Mouse (Mus musculus) megakaryocyte, embryonic 14.5 days (primary cell): Measurements from ENCODE around the gene Sycp2. TPM values are rescaled to one million over a fixed set of nuclear protein-coding genes. Genes with fewer than 3 reads are reported as not detected.
"Not testable (repeated sequence)": the region's sequence is repeated elsewhere in the genome, so short reads cannot be mapped to it uniquely, and the experiment has no call there.

ENCODE experiments used
- H3K27me3 ChIP-seq: replicated peaks from 2 replicates; pipeline ENCODE3; 2012; ENCODE audit warnings: inconsistent platforms
- H3K36me3 ChIP-seq: replicated peaks from 2 replicates; pipeline ENCODE3; 2012; ENCODE audit warnings: low read length, inconsistent platforms, mixed read lengths
- H3K4me1 ChIP-seq: 2 replicates; pipeline ENCODE4 v1.6.1; 2012; ENCODE audit warnings: inconsistent platforms
- H3K4me3 ChIP-seq: replicated peaks from 2 replicates; pipeline ENCODE3; 2012; ENCODE audit warnings: moderate library complexity, mild to moderate bottlenecking, inconsistent platforms
- H3K9me3 ChIP-seq: 2 replicates; pipeline ENCODE4 v1.6.1; 2012; ENCODE audit warnings: inconsistent platforms
- FLI1 ChIP-seq: IDR thresholded peaks from 2 replicates; pipeline ENCODE4 v1.6.1; 2012; ENCODE audit warnings: low read length, inconsistent platforms, mixed read lengths
- GATA1 ChIP-seq: IDR thresholded peaks from 3 replicates; pipeline ENCODE4 v1.6.1; 2012; ENCODE audit warnings: mixed read lengths, low read length, inconsistent platforms, borderline replicate concordance
- polyA plus RNA-seq: library from polyadenylated mRNA; stranded (reverse); fragments of >175 nt; gene quantifications from 2 replicates; pipeline ENCODE4 v1.2.3, GENCODE M21; 2012; ENCODE audit warnings: low replicate concordance; ENCODE audit not compliant: insufficient read depth

Sycp2 gene
- polyA plus RNA-seq, 1 experiment: 0.03 TPM

GRCm38 (mm10) chr2:178414261-178415149 lies 7.0 kb upstream of the Sycp2 start, which contains the start of the genes Ppp1r3d and Fam217b:
Gene Ppp1r3d (minus strand): TSS chr2:178414472.
Gene Fam217b (plus strand): TSS chr2:178414524.
- H3K36me3 ChIP-seq: peaks cover 28% of the 10 kb centered on the region
- no peaks in the 10 kb centered on the region for H3K9me3 ChIP-seq
- H3K4me3 ChIP-seq: peak within 1 kb of the TSS; percentile 98
- H3K4me1 ChIP-seq: peaks cover 77% of the 10 kb centered on the region
- H3K27me3 ChIP-seq: peaks cover 9% of the 10 kb centered on the region
- TF ChIP-seq GATA1 (no peak), FLI1 (no peak)

GRCm38 (mm10) chr2:178413481-178414260 lies 6.2 kb upstream of the Sycp2 start:
- no peak for TF ChIP-seq FLI1
- Histone ChIP-seq H3K4me3 (peak overlapping the region; percentile 98), H3K36me3 (peaks cover 20% of the 10 kb centered on the region), H3K4me1 (peaks cover 69% of the 10 kb centered on the region), H3K27me3 (peaks cover 9% of the 10 kb centered on the region), H3K9me3 (no peaks in the 10 kb centered on the region)

GRCm38 (mm10) chr2:178413081-178413480 lies 5.6 kb upstream of the Sycp2 start:
- peaks cover 14% of the 10 kb centered on the region for H3K36me3 ChIP-seq
- TF ChIP-seq FLI1 (no peak), GATA1 (no peak)
- peak overlapping the region; percentile 98 for H3K4me3 ChIP-seq
- H3K9me3 ChIP-seq: no peaks in the 10 kb centered on the region
- H3K4me1 ChIP-seq: peaks cover 64% of the 10 kb centered on the region
- H3K27me3 ChIP-seq: peaks cover 9% of the 10 kb centered on the region

GRCm38 (mm10) chr2:178412598-178412997 lies 5.1 kb upstream of the Sycp2 start:
- peaks cover 9% of the 10 kb centered on the region for H3K27me3 ChIP-seq
- TF ChIP-seq GATA1 (no peak), FLI1 (no peak)
- peaks cover 2% of the 10 kb centered on the region for H3K9me3 ChIP-seq
- peaks cover 9% of the 10 kb centered on the region for H3K36me3 ChIP-seq
- H3K4me3 ChIP-seq: peak overlapping the region; percentile 65
- H3K4me1 ChIP-seq: peaks cover 60% of the 10 kb centered on the region

- no peak for TF ChIP-seq GATA1
- TF ChIP-seq FLI1: no peak
- peaks cover 9% of the 10 kb centered on the region for H3K27me3 ChIP-seq
- H3K36me3 ChIP-seq: peaks cover 6% of the 10 kb centered on the region
- peaks cover 11% of the 10 kb centered on the region for H3K9me3 ChIP-seq
- peaks cover 43% of the 10 kb centered on the region for H3K4me1 ChIP-seq
- no peak overlapping the region for H3K4me3 ChIP-seq
Observed at GRCm38 (mm10) chr2:178410286-178410685, 2.8 kb upstream of the Sycp2 start.

- Histone ChIP-seq H3K9me3 (peaks cover 11% of the 10 kb centered on the region), H3K36me3 (peaks cover 6% of the 10 kb centered on the region), H3K4me3 (no peak overlapping the region), H3K4me1 (peaks cover 33% of the 10 kb centered on the region), H3K27me3 (peaks cover 9% of the 10 kb centered on the region)
- TF ChIP-seq GATA1 (no peak), FLI1 (no peak)
Observed at GRCm38 (mm10) chr2:178409024-178409423, 1.5 kb upstream of the Sycp2 start.

GRCm38 (mm10) chr2:178342597-178342996 lies 64.9 kb downstream of the Sycp2 start:
- Histone ChIP-seq H3K4me1 (no peaks in the 10 kb centered on the region), H3K4me3 (no peak overlapping the region), H3K9me3 (no peaks in the 10 kb centered on the region), H3K27me3 (peaks cover 1% of the 10 kb centered on the region), H3K36me3 (no peaks in the 10 kb centered on the region)
- TF ChIP-seq FLI1 (no peak), GATA1 (no peak)

GRCm38 (mm10) chr2:178342105-178342504 lies 65.4 kb downstream of the Sycp2 start:
- not testable (repeated sequence) for H3K9me3 ChIP-seq, H3K36me3 ChIP-seq, H3K27me3 ChIP-seq, H3K4me1 ChIP-seq, H3K4me3 ChIP-seq

- Histone ChIP-seq H3K9me3 (no peaks in the 10 kb centered on the region), H3K36me3 (no peaks in the 10 kb centered on the region), H3K27me3 (peaks cover 1% of the 10 kb centered on the region), H3K4me3 (no peak overlapping the region), H3K4me1 (no peaks in the 10 kb centered on the region)
- TF ChIP-seq FLI1 (no peak), GATA1 (no peak)
Observed at GRCm38 (mm10) chr2:178339044-178339443, 68.4 kb downstream of the Sycp2 start.

- H3K27me3 ChIP-seq: peaks cover 1% of the 10 kb centered on the region
- no peak overlapping the region for H3K4me3 ChIP-seq
- H3K4me1 ChIP-seq: no peaks in the 10 kb centered on the region
- H3K36me3 ChIP-seq: no peaks in the 10 kb centered on the region
- TF ChIP-seq FLI1 (no peak), GATA1 (no peak)
- H3K9me3 ChIP-seq: no peaks in the 10 kb centered on the region
Observed at GRCm38 (mm10) chr2:178337878-178338277, 69.6 kb downstream of the Sycp2 start.
